Mouse (Mus musculus): ENCODE data around the gene Capzb. TPM values are rescaled to one million over a fixed set of nuclear protein-coding genes. Genes with fewer than 3 reads are reported as not detected.

The Capzb gene
- polyA plus RNA-seq, 1 experiment from 2014 or later: 249 TPM

DNA sequence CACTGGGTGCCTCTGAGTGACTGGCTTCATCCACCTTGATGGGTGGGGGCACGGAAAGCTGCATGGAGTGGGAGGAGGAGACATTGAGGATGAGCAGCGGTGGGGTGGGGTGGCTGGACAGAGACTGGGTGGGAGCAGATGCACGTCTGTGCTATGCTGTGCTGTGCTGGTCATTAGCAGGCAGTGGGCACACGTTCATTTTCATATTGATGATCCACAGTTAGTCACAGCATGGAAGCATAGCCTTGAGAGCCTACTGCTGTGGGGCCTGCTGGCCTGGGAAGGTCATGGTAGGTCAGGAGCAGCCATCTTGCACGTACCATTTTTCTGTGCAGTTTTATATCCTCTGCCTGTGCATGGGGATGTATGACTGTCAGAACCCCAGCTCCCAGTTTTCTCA, 56.0 kb downstream of the Capzb start:
- Histone ChIP-seq H3K27me3 (ENCODE audit: control insufficient read depth, insufficient read depth, low read length) (no peaks in the 10 kb centered on the region), H3K4me2 (replicated peaks) (no peak overlapping the region), H3K36me3 (replicated peaks; ENCODE audit: control insufficient read depth, insufficient read depth) (no peaks in the 10 kb centered on the region), H3K9me3 (ENCODE audit: control insufficient read depth, low read length) (no peaks in the 10 kb centered on the region), H3K4me3 (replicated peaks; ENCODE audit: low read length) (no peak overlapping the region), H3K4me1 (replicated peaks; ENCODE audit: control insufficient read depth, insufficient read depth, low read length) (peaks cover 39% of the 10 kb centered on the region), H3K9ac (no peak overlapping the region), H3K27ac (no peak overlapping the region)
- DNase-seq (ENCODE audit: low spot score) (no peak), ATAC-seq (ENCODE audit: low FRiP score) (no peak)
- 53% methylated on average over 5 of the region's 5 CpGs for WGBS

DNA sequence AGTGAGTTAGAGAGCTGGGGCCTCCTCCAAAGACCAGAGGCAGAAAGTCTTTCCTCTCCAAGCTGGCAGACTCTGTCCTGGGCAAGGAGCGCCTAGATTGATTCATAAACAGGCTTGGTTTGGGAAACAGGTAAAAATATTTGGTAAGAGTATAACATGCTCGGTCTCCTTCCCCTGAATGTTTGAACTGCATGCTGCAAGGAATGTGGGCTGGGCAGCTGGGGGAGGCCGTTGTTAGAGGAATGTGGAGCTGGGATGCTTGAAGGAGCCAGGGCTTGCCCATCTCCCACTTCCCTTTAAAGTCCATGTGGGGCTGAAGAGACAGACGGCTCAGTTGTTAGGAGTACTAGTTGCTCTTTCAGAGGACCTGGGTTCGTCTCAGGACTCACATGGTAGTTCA, 57.3 kb downstream of the Capzb start:
- no peak overlapping the region for H3K27ac ChIP-seq
- peaks cover 39% of the 10 kb centered on the region for H3K4me1 ChIP-seq (replicated peaks; ENCODE audit: control insufficient read depth, insufficient read depth, low read length)
- no peaks in the 10 kb centered on the region for H3K27me3 ChIP-seq (ENCODE audit: control insufficient read depth, insufficient read depth, low read length)

DNA sequence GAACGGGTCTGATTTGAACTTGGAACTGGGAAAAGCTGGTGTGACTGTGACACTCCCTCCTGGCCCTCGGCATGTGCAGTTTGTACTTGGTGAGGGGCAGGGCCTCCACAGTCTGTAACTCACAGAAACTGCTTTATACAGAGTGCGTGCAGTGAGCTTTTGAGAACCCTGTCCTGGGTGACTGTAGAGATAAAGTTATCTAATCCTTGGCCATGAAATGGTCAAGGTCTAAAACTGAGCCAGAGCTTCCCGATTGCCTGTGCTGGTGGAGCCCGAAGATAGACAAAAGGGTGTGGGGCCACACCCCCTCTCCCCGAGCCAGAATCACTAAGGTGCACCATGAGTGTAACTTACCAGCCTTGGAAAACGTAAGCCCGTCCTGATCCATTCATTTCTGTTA, 58.2 kb downstream of the Capzb start:
- Histone ChIP-seq H3K9me3 (ENCODE audit: control insufficient read depth, low read length) (no peaks in the 10 kb centered on the region), H3K27me3 (ENCODE audit: control insufficient read depth, insufficient read depth, low read length) (no peaks in the 10 kb centered on the region), H3K9ac (no peak overlapping the region), H3K4me2 (replicated peaks) (no peak overlapping the region), H3K36me3 (replicated peaks; ENCODE audit: control insufficient read depth, insufficient read depth) (no peaks in the 10 kb centered on the region), H3K4me1 (replicated peaks; ENCODE audit: control insufficient read depth, insufficient read depth, low read length) (peaks cover 36% of the 10 kb centered on the region), H3K4me3 (replicated peaks; ENCODE audit: low read length) (no peak overlapping the region), H3K27ac (no peak overlapping the region)
- no peak for DNase-seq (ENCODE audit: low spot score)
- WGBS: 80% methylated on average over 8 of the region's 8 CpGs
- ATAC-seq (ENCODE audit: low FRiP score): no peak

More for the DNA sequence above, 57.3 kb downstream of the Capzb start:
- WGBS: 71% methylated on average over 5 of the region's 5 CpGs
- H3K36me3 ChIP-seq (replicated peaks; ENCODE audit: control insufficient read depth, insufficient read depth): no peaks in the 10 kb centered on the region
- H3K9me3 ChIP-seq (ENCODE audit: control insufficient read depth, low read length): no peaks in the 10 kb centered on the region
- H3K9ac ChIP-seq: no peak overlapping the region
- DNase-seq (ENCODE audit: low spot score) (no peak), ATAC-seq (ENCODE audit: low FRiP score) (no peak)
- no peak overlapping the region for H3K4me2 ChIP-seq (replicated peaks)
- no peak overlapping the region for H3K4me3 ChIP-seq (replicated peaks; ENCODE audit: low read length)

DNA sequence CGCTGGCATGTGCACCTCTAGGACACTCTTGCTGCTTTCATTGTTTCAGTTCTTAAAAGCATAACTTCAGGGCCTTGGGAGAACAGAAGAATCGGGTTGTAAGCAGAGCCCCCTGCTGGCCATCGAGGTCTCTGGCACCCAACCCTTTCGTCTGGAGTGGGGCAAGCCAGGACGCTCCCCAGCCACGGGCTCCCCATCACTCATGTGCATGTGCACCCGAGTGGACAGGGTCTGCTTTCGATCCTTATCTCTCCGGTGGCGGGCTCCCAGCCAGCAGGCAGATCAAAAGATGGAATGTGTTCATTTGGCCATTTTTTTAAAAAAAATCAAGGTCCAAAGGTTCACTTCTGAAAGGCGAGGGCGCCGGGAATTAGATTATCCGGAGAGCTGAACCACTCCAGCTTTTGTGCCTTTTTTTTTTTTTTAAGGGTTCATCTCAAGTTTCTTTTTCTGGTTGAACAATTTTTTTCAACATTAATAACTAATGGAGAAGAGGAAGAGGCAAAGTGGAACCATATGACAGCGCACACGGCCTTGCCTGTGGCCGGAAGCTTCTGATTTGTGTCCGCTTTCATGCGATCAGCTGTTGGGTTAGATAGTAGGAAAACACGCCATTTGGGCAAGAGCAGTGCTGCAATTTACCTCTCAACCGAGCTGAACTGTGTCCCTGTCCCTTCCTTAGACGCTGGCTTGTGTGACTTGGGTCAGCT, 59.5 kb downstream of the Capzb start:
- H3K4me3 ChIP-seq (replicated peaks; ENCODE audit: low read length): no peak overlapping the region
- H3K27ac ChIP-seq: peak overlapping the region; percentile 1; the same call in 1 of the 2 replicates
- peaks cover 8% of the 10 kb centered on the region; the same call in 1 of the 2 replicates for H3K36me3 ChIP-seq (replicated peaks; ENCODE audit: control insufficient read depth, insufficient read depth)
- no peaks in the 10 kb centered on the region for H3K27me3 ChIP-seq (ENCODE audit: control insufficient read depth, insufficient read depth, low read length)
- peak; percentile 78 for DNase-seq (ENCODE audit: low spot score)
- H3K9ac ChIP-seq: no peak overlapping the region
- no peak for ATAC-seq (ENCODE audit: low FRiP score)
- H3K4me1 ChIP-seq (replicated peaks; ENCODE audit: control insufficient read depth, insufficient read depth, low read length): peaks cover 23% of the 10 kb centered on the region; the same call in 1 of the 2 replicates
- no peak overlapping the region for H3K4me2 ChIP-seq (replicated peaks)
- 57% methylated on average over 22 of the region's 22 CpGs for WGBS
- H3K9me3 ChIP-seq (ENCODE audit: control insufficient read depth, low read length): no peaks in the 10 kb centered on the region

- H3K36me3 ChIP-seq (replicated peaks; ENCODE audit: control insufficient read depth, insufficient read depth): peaks cover 18% of the 10 kb centered on the region
- ATAC-seq (ENCODE audit: low FRiP score) (no peak), DNase-seq (ENCODE audit: low spot score) (no peak)
- WGBS: 80% methylated on average over 9 of the region's 9 CpGs
- H3K27me3 ChIP-seq (ENCODE audit: control insufficient read depth, insufficient read depth, low read length): no peaks in the 10 kb centered on the region
- no peak overlapping the region for H3K9ac ChIP-seq
- H3K9me3 ChIP-seq (ENCODE audit: control insufficient read depth, low read length): no peaks in the 10 kb centered on the region
- H3K4me1 ChIP-seq (replicated peaks; ENCODE audit: control insufficient read depth, insufficient read depth, low read length): peaks cover 22% of the 10 kb centered on the region; the same call in 1 of the 2 replicates
- H3K27ac ChIP-seq: no peak overlapping the region
- no peak overlapping the region for H3K4me2 ChIP-seq (replicated peaks)
- H3K4me3 ChIP-seq (replicated peaks; ENCODE audit: low read length): no peak overlapping the region
These were observed 60.5 kb downstream of the Capzb start for GRCm38 (mm10) chr4:139253206-139253605.

DNA sequence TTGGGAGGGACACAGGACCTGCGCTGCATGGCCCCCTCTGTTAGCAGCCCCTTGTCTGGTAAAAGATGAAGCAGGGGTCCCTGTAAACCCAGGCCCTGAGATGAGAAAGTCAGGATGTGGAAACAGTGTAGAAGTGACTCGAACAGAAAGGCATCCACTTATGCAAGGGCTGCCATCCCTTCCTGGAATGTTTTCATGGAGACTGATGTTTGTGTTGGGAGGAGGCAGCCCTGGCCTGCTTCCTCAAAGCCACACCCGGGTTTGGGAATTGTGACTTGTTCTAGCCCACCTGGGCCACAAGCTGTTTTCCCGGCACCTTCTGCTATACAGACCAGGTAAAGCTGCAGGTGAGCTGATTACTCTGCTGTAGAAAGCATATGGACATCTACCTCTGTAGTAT, 63.4 kb downstream of the Capzb start:
- no peak overlapping the region for H3K4me2 ChIP-seq (replicated peaks)
- 95% methylated on average over 4 of the region's 4 CpGs for WGBS
- H3K4me1 ChIP-seq (replicated peaks; ENCODE audit: control insufficient read depth, insufficient read depth, low read length): peaks cover 7% of the 10 kb centered on the region; the same call in 1 of the 2 replicates
- DNase-seq (ENCODE audit: low spot score) (no peak), ATAC-seq (ENCODE audit: low FRiP score) (no peak)
- H3K9ac ChIP-seq: no peak overlapping the region
- H3K4me3 ChIP-seq (replicated peaks; ENCODE audit: low read length): no peak overlapping the region
- H3K9me3 ChIP-seq (ENCODE audit: control insufficient read depth, low read length): no peaks in the 10 kb centered on the region
- H3K27me3 ChIP-seq (ENCODE audit: control insufficient read depth, insufficient read depth, low read length): no peaks in the 10 kb centered on the region
- H3K36me3 ChIP-seq (replicated peaks; ENCODE audit: control insufficient read depth, insufficient read depth): peaks cover 32% of the 10 kb centered on the region
- H3K27ac ChIP-seq: no peak overlapping the region

- H3K9me3 ChIP-seq (ENCODE audit: control insufficient read depth, low read length): no peaks in the 10 kb centered on the region
- H3K4me3 ChIP-seq (replicated peaks; ENCODE audit: low read length): no peak overlapping the region
- H3K9ac ChIP-seq: no peak overlapping the region
- peaks cover 38% of the 10 kb centered on the region for H3K36me3 ChIP-seq (replicated peaks; ENCODE audit: control insufficient read depth, insufficient read depth)
- DNase-seq (ENCODE audit: low spot score) (no peak), ATAC-seq (ENCODE audit: low FRiP score) (no peak)
- H3K27me3 ChIP-seq (ENCODE audit: control insufficient read depth, insufficient read depth, low read length): no peaks in the 10 kb centered on the region
- 90% methylated on average over 8 of the region's 8 CpGs for WGBS
- no peak overlapping the region for H3K4me2 ChIP-seq (replicated peaks)
- no peak overlapping the region for H3K27ac ChIP-seq
- H3K4me1 ChIP-seq (replicated peaks; ENCODE audit: control insufficient read depth, insufficient read depth, low read length): peaks cover 3% of the 10 kb centered on the region; the same call in 1 of the 2 replicates
These were observed 64.0 kb downstream of the Capzb start for GRCm38 (mm10) chr4:139256708-139257107.

GRCm38 (mm10) chr4:139258621-139259301, 66.1 kb downstream of the Capzb start:
- DNase-seq (ENCODE audit: low spot score) (no peak), ATAC-seq (ENCODE audit: low FRiP score) (no peak)
- H3K27me3 ChIP-seq (ENCODE audit: control insufficient read depth, insufficient read depth, low read length): no peaks in the 10 kb centered on the region
- no peak overlapping the region for H3K4me3 ChIP-seq (replicated peaks; ENCODE audit: low read length)
- H3K4me2 ChIP-seq (replicated peaks): no peak overlapping the region
- peaks cover 58% of the 10 kb centered on the region for H3K36me3 ChIP-seq (replicated peaks; ENCODE audit: control insufficient read depth, insufficient read depth)
- 92% methylated on average over 6 of the region's 6 CpGs for WGBS
- H3K4me1 ChIP-seq (replicated peaks; ENCODE audit: control insufficient read depth, insufficient read depth, low read length): no peaks in the 10 kb centered on the region
- no peaks in the 10 kb centered on the region for H3K9me3 ChIP-seq (ENCODE audit: control insufficient read depth, low read length)
- no peak overlapping the region for H3K9ac ChIP-seq
- no peak overlapping the region for H3K27ac ChIP-seq

GRCm38 (mm10) chr4:139259302-139259871, 66.7 kb downstream of the Capzb start:
- Histone ChIP-seq H3K9ac (no peak overlapping the region), H3K9me3 (ENCODE audit: control insufficient read depth, low read length) (no peaks in the 10 kb centered on the region), H3K4me3 (replicated peaks; ENCODE audit: low read length) (no peak overlapping the region), H3K4me2 (replicated peaks) (no peak overlapping the region), H3K4me1 (replicated peaks; ENCODE audit: control insufficient read depth, insufficient read depth, low read length) (no peaks in the 10 kb centered on the region), H3K27me3 (ENCODE audit: control insufficient read depth, insufficient read depth, low read length) (no peaks in the 10 kb centered on the region), H3K36me3 (replicated peaks; ENCODE audit: control insufficient read depth, insufficient read depth) (peaks cover 65% of the 10 kb centered on the region), H3K27ac (no peak overlapping the region)
- no peak for ATAC-seq (ENCODE audit: low FRiP score)
- DNase-seq (ENCODE audit: low spot score): no peak
- WGBS: 91% methylated on average over 11 of the region's 11 CpGs
